Mouse (Mus musculus) bone marrow, adult 2 months (tissue): Measurements from ENCODE around the gene Timm10. TPM values are rescaled to one million over a fixed set of nuclear protein-coding genes. Genes with fewer than 3 reads are reported as not detected.
"Not testable (repeated sequence)": the region's sequence is repeated elsewhere in the genome, so short reads cannot be mapped to it uniquely, and the experiment has no call there.

Experiments used
- H3K27ac ChIP-seq: fragments of 200-500 bp; 2 replicates; pipeline ENCODE4 v1.5.1; 2012; ENCODE audit warnings: low read depth, mild to moderate bottlenecking, control low read depth, inconsistent platforms, low read length; ENCODE audit not compliant: control insufficient read depth, poor library complexity, insufficient read depth
- H3K4me1 ChIP-seq: fragments of 200-500 bp; 2 replicates; pipeline ENCODE4 v1.6.1; 2011; ENCODE audit warnings: low read length; ENCODE audit not compliant: control insufficient read depth, insufficient read depth
- H3K4me3 ChIP-seq: fragments of 200-500 bp; replicated peaks from 2 replicates; pipeline ENCODE3; 2011; ENCODE audit warnings: mild to moderate bottlenecking, low read depth, low read length, control low read depth; ENCODE audit not compliant: control insufficient read depth
- CTCF ChIP-seq: fragments of 200-500 bp; IDR thresholded peaks from 2 replicates; pipeline ENCODE4 v1.5.1; 2011; ENCODE audit warnings: low read length, control low read depth; ENCODE audit not compliant: control insufficient read depth, insufficient read depth
- POLR2A ChIP-seq: fragments of 200-500 bp; IDR thresholded peaks from 2 replicates; pipeline ENCODE4 v1.6.1; 2011; ENCODE audit warnings: low read depth, mild to moderate bottlenecking, control low read depth, low read length, borderline replicate concordance; ENCODE audit not compliant: control insufficient read depth
- WGBS: fragments of 180-500 bp; shearing (Covaris S2); methylation state at CpG from one replicate; pipeline ENCODE4 v1.1.7; 2018; 5-methylcytosine and 5-hydroxymethylcytosine counted together
- polyA plus RNA-seq: library from polyadenylated mRNA; stranded (reverse); fragments of >200 nt; gene quantifications from 2 replicates; pipeline ENCODE4 v1.2.4, GENCODE M21; 2011; ENCODE audit warnings: low replicate concordance; ENCODE audit not compliant: missing spikeins, insufficient read depth, insufficient read length

The Timm10 gene
- polyA plus RNA-seq, 1 experiment: 33.8 TPM

DNA sequence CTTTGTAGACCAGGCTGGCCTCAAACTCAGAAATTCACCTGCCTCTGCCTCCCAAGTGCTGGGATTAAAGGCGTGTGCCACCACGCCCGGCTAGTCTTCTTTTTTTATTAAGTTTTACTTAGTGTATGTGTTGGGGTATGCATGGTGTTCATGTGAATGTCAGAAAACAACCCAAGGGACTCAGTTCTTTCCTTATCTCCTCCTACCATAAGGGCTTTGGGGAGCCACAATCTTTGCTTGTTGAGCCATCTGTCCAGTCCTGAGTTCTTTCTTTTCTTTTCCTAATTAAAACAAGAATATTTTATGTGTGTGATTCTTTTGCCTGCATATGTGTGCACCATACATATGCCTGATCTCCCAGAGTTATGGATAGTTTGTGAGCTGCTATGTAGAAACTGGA, 33.6 kb upstream of the Timm10 start:
- Histone ChIP-seq H3K27ac (no peak overlapping the region), H3K4me3 (no peak overlapping the region), H3K4me1 (no peaks in the 10 kb centered on the region)
- no peak for TF ChIP-seq CTCF
- no peak for TF ChIP-seq POLR2A
- WGBS: 55% methylated on average over 3 of the region's 3 CpGs

DNA sequence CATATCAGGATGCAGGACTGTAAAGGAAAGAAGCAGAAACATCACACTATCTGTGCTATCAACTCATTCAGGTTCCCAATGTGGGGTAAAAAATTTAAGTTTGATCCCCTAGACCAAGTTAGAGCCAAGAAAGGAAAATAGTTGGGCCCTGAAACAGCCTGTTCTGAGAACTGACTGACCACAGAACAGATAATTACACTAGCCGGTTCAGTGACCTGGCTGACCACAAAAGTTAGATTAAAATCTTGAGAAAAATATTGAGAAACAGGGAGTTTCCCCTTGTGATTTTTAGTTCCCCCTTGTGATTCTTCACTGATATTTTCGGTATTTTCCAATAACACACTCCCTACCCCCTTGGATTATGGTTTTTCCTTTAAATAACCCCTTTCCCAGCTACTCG, 32.9 kb upstream of the Timm10 start:
- Histone ChIP-seq H3K27ac (no peak overlapping the region), H3K4me3 (no peak overlapping the region), H3K4me1 (no peaks in the 10 kb centered on the region)
- WGBS: 39% methylated on average over 3 of the region's 3 CpGs
- TF ChIP-seq CTCF: no peak

DNA sequence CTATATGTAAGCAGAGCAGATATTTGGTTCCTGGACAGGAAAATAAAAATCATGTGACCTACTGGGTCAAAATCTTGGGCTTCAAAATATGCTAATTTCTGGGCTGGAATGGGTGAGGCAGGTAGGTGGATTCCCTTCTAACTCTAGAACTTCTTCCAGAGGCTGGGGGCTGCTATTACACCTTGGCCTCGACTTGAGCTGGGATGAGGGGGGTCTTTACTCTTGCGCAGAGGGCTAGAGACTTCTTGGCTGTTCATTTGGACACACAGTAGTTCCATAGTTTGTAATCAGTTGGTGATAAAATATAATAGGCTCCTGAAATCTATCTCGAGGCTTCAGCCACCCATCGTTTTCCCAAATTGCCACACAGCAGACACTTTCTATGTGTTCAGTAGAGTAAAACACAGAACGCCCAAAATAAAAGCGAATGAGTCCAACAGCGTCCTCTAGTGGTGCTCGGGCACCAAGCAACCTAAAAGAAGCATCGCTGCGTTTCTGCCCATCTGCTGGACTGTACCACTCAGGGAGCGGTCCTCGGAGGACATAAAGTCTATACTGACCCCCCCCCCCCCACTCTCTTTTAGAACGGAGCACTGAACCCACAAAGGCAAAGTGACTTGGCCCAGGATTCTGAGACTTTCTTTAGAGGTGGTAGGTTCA, 28.8 kb upstream of the Timm10 start:
- Histone ChIP-seq H3K4me1 (0 out of 2 replicates have a peak, but pooled peaks cover 1% of the 10 kb centered on the region), H3K4me3 (peak overlapping the region; percentile 90), H3K27ac (peak overlapping the region; percentile 83)
- 9% methylated on average over 13 of the region's 13 CpGs for WGBS
- TF ChIP-seq CTCF (peak; percentile 83), POLR2A (no peak)

DNA sequence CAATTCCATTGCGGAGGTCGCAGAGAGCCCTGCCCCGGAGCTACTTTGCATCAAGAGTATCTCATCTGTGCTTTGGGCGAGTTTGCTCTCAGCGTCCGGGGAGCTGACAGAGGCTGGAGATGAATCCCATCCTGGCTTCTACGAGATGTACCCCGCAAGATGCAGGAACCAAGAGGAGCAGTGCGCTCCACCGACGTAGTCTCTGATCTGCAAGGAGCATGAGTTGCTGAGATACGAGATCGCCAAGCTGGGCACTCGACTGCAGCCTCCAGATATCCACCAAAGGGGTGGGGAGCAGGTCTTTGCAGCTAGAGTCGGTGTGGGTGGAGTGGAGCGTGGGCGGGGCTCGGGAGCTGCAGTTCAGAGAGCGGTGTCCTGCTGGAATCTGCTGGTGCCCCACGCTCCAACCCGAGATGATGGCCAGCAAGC, 28.3 kb upstream of the Timm10 start, which contains the start of gene Ube2l6:
Gene Ube2l6, plus strand, starts transcription at position 336 of the 429 bp plus-strand sequence.
- TF ChIP-seq CTCF: no peak
- peak; percentile 84; the same call in 1 of the 2 replicates for TF ChIP-seq POLR2A
- H3K27ac ChIP-seq: peak within 1 kb of the TSS; percentile 83
- peak within 1 kb of the TSS; percentile 90 for H3K4me3 ChIP-seq
- WGBS: 1% methylated on average over 21 of the region's 21 CpGs
- peaks cover 2% of the 10 kb centered on the region; the same call in 1 of the 2 replicates for H3K4me1 ChIP-seq

DNA sequence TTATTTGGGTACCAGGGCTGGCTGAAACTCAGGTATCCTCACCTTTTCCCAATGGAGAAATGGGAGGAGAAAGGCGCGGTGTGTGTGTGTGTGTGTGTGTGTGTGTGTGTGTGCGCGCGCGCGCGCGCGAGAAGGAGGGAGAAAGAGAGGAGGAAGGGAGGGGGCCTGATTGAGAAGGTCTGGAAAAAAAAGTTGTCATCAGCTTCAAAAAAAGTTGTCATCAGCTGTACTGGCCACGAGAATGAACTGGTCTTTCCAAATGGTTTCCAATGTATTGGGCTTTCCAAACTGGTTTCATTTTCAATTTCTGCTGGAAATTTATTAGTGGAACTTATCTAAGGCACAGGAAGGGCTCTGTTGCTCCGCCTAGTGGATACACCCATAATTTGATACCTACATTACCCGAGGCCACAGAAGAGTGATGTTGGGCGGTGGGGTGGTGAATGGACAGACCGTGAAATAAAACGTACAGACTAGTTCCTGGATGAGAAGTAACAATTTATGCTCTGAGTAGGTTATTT, 27.7 kb upstream of the Timm10 start:
- TF ChIP-seq POLR2A (no peak), CTCF (peak; percentile 48)

DNA sequence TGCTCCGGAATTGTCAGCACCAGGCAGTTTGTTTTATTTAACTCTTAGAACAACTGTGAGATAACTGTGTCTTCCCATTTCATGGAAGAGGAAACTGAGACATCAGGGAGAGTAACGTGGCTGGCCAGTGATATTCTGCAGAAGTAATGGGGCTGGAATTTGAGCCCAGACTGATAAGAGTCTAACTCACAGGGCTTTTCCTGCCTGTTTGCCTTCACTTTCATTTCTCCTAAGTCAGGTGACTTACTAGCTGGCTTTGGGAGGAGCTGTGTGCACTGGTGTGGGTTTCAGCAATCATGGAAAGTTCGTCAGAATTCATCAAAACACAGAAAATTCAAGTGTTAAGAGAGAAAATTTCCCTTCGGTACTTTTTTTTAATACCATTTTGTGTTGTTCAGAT, 26.5 kb upstream of the Timm10 start:
- TF ChIP-seq POLR2A: no peak
- no peak for TF ChIP-seq CTCF
- H3K27ac ChIP-seq: no peak overlapping the region
- H3K4me3 ChIP-seq: peak overlapping the region; percentile 53
- H3K4me1 ChIP-seq: peaks cover 4% of the 10 kb centered on the region; the same call in 1 of the 2 replicates
- 35% methylated on average over 4 of the region's 4 CpGs for WGBS

More for the DNA sequence above, 27.7 kb upstream of the Timm10 start:
- Histone ChIP-seq H3K4me3 (peak overlapping the region; percentile 90), H3K4me1 (peaks cover 4% of the 10 kb centered on the region; the same call in 1 of the 2 replicates), H3K27ac (peak overlapping the region; percentile 83)
- 2% methylated on average over 16 of the region's 16 CpGs for WGBS

DNA sequence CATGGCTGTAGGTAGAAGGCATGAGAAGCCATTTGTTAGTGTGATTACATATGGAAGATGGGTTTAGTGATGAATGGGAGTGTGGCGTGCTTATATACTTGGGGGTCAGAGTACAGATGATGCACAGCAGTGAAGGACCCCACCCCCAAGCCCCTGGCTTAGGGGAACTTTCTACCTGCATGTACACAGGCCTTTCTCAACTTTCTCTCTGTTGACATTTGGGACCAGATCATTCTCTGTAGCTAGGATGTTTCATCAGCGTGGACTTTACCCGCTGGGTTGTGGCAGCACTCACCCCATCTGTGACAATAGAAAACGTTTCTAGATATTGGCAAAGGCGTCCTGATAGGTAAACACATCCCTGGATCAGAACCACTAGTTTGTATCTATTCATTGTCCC, 25.6 kb upstream of the Timm10 start:
- 79% methylated on average over 5 of the region's 5 CpGs for WGBS
- not testable (repeated sequence) for H3K4me1 ChIP-seq, H3K27ac ChIP-seq, H3K4me3 ChIP-seq

DNA sequence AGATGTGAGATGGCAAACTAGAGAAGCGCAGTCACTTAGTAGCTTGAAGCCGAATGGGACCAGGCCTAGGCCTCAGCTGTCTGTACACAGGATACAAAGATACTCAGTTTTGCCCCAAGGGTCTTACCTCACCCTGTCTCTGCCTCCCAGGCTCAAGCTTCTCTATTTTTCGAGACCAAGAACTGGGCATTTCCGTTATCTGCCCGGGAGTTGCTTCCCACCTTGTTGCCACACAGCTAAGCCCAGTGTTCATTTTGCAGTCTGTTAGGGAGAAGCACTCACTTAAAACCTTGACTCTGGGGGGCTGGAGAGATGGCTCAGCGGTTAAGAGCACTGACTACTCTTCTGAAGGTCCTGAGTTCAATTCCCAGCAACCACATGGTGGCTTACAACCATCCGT, 22.8 kb upstream of the Timm10 start:
- no peak overlapping the region for H3K4me3 ChIP-seq
- H3K4me1 ChIP-seq: peaks cover 5% of the 10 kb centered on the region; the same call in 1 of the 2 replicates
- TF ChIP-seq CTCF (no peak), POLR2A (no peak)
- H3K27ac ChIP-seq: 0 out of 2 replicates have a peak overlapping the region, but pooled peaks have one; percentile 10
- 61% methylated on average over 7 of the region's 7 CpGs for WGBS

DNA sequence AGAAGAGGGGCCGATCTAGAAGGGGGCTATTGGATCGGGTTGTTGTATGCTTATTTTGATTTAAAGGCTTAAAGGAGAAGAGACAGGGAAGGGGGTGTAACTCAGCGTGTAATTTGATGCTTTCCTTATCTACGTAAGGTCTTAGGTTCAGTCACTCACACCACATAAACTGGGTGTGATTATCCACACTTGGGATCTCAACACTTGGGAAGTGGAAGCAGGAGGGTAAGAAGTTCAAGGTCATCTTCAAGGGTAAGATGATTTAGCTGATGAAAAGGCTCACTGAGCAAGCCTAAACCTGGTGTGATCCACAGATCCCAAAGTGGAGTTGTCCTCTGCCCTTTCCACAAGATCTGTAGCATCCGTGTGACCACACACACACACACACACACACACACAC, 20.3 kb upstream of the Timm10 start:
- 87% methylated on average over 5 of the region's 5 CpGs for WGBS
- Histone ChIP-seq H3K27ac (no peak overlapping the region), H3K4me1 (peaks cover 8% of the 10 kb centered on the region), H3K4me3 (no peak overlapping the region)
- no peak for TF ChIP-seq CTCF
- TF ChIP-seq POLR2A: no peak
